Comparison of ENCODE assay signal across 14 mouse cellular contexts in genomic region chr10:83530384-83530967, GRCm38 (mm10). TPM values are rescaled to one million over a fixed set of nuclear protein-coding genes. Genes with fewer than 3 reads are reported as not detected.
"Had no signal": no experiment of that assay in that cellular context is flagged by ENCODE, and none has a peak within 500 bp of the region (broad histone marks: within the 10 kb centered on the region; RNA-seq: fewer than 3 reads in every experiment).

No protein-coding gene starts in this region.

- DNase-seq: kidney, postnatal 14 days; liver; liver, embryonic 13.5 days; liver, postnatal 0 days; lung, postnatal 14 days; thymus, postnatal 4 days had no signal

- ATAC-seq: liver, postnatal 0 days had no signal

- H3K27ac ChIP-seq: kidney, embryonic 15.5 days; limb, embryonic 12.5 days; liver, embryonic 13.5 days; lung, embryonic 15.5 days; macrophage; midbrain, embryonic 12.5 days; neural tube, embryonic 12.5 days; stomach, postnatal 0 days had no signal

- H3K36me3 ChIP-seq: kidney, embryonic 15.5 days; limb, embryonic 12.5 days; liver, embryonic 13.5 days; lung, embryonic 15.5 days had no signal

- H3K9me3 ChIP-seq: kidney, embryonic 15.5 days; limb, embryonic 12.5 days; liver, embryonic 13.5 days; lung, embryonic 15.5 days; midbrain, embryonic 12.5 days; neural tube, embryonic 12.5 days had no signal

- H3K4me3 ChIP-seq: kidney, embryonic 15.5 days; limb, embryonic 12.5 days; liver, embryonic 13.5 days; lung, embryonic 15.5 days; midbrain, embryonic 12.5 days; neural tube, embryonic 12.5 days had no signal

- H3K27me3 ChIP-seq: neural tube, embryonic 12.5 days had no signal

- H3K4me1 ChIP-seq: limb, embryonic 12.5 days had no signal

RNA-seq across cellular contexts. Expression of gene Aldh1l2, which starts 3.5 kb away (rescaled TPM):
- total RNA-seq: megakaryocyte-erythroid progenitor cell, adult 5-6 weeks had no signal
- polyA plus RNA-seq: macrophage had no signal
